Mouse (Mus musculus) layer of hippocampus, postnatal 14 days (tissue): Measurements from ENCODE around the gene Shisa5. TPM values are rescaled to one million over a fixed set of nuclear protein-coding genes. Genes with fewer than 3 reads are reported as not detected.

Experiments
- DNase-seq, 2 experiments: peaks; one replicate each; pipeline ENCODE4 v3.0.0; 2021 to 2022; ENCODE audit warnings: low spot score in 2 of 2, mixed read lengths in 1 of 2
- long read RNA-seq, 2 experiments: library from polyadenylated mRNA; stranded (forward); transcript quantifications; one replicate each; pipeline ENCODE4 v2.0.0; 2021
- total RNA-seq, 2 experiments: library from RNA; stranded (reverse); gene quantifications; 2 replicates each; pipeline ENCODE4 v1.2.3; 2021

Gene Shisa5
- 10 to 100 TPM; 42.5 to 49.9 TPM for total RNA-seq
- long read RNA-seq, experiment 1, transcript Shisa5-201 (6 exons, 1,834 nt), result minor isoform, 10 of 51 reads
- long read RNA-seq, experiment 1, transcript Shisa5-203 (4 exons, 1,038 nt), result major isoform, 38 of 51 reads
- long read RNA-seq, experiment 1, partial matches to known transcripts, result 1 of 51 reads
- long read RNA-seq, experiment 1, other reads (novel, unspliced or antisense), result 1 of 51 reads
- long read RNA-seq, experiment 2, transcript Shisa5-201 (6 exons, 1,834 nt), result minor isoform, 16 of 75 reads
- long read RNA-seq, experiment 2, transcript Shisa5-203 (4 exons, 1,038 nt), result major isoform, 46 of 75 reads
- long read RNA-seq, experiment 2, partial matches to known transcripts, result 4 of 75 reads
- long read RNA-seq, experiment 2, other reads (novel, unspliced or antisense), result 6 of 75 reads

DNA sequence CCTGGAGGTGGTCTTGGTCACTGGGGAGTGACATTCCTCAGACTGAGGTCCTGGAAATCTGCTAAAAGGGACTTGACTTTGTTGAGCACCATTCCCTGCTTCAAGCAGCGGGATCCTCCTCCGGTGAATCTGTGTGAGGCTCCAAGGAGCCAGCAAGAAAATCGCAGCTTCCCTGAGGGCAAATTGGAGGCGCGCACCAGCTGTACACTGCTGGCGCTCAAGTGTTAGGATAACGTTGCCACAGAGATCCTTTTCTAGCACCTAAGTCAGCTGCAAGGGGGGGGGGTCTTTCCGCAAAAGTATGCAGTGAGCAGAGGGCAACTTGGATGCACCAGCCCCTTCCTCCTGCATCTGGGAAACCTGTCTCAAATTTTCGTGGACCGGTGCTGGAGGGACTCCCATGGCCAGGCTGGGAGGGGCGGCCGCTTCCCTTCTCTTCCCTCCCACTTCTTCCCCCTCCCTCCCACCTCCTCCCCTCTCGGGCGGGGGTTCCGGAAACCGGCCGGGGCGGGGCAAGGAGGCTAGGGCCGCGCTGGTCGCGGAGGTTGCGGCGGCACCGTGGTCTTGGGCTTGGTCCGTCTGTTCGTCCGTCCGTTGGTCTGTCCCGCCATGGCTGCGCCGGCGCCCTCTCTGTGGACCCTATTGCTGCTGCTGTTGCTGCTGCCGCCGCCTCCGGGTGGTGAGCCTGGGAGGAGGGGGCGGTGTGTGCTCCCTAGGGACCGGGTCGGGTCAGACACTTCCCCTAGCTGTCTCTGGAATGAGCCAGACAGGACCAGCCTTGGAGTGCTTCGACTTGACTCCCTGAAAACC is at the start of gene Shisa5:
Shisa5 (plus strand) TSS at position 480 of the 810 bp plus-strand sequence.
- DNase-seq, result no peak

DNA sequence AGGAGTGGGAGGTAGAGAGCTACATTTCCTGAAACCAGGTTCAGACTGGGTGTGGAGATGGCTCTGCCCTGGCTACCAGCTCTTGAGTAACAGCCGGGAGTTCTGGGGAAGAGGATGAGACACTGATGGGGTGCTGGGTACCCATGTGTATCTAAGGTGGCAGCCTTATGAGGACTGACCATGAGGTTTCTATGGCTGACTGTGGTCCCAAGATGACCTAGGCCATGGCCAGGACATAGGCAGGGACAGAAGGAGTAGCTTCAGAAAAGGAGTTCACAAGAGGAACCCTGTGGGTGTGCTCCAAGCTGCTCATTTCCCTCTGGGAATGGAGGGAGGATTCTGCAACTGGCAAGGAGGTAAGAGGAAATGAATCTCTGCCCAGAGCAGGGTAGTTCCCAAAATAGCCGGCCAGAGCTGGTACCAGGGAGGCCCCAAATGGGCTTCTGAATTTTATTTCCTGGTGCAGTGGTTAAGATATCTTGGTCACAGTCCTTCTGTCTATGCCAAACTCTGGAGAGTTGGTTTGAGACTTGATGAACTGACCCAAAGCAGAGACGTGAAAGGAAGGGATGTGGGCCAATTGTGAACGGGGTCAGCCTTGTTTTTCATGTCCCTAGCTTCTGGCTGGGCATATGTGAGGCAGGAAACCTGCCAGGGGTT is 48.4 kb upstream of the Shisa5 start:
- DNase-seq, result peak in 1 of 2 experiments; percentile 18

DNA sequence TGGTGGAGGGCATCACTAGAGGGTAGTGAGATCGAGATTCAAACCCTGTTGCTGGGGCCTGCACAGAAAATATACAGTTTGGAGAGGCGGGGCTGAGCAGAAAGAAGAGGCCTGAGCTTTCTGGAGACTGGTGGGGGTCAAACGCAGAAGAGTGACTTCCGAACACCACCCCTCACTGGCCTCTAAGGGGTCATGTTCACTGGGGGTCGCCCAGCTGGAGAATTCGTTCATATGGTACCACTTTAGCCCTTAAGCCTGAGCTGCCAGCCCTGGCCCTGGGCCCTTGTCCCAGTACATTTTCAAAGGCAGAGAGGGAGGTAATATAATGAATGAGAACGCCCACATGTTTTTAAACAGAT is 47.9 kb upstream of the Shisa5 start:
- DNase-seq, result peak in 1 of 2 experiments; percentile 59

DNA sequence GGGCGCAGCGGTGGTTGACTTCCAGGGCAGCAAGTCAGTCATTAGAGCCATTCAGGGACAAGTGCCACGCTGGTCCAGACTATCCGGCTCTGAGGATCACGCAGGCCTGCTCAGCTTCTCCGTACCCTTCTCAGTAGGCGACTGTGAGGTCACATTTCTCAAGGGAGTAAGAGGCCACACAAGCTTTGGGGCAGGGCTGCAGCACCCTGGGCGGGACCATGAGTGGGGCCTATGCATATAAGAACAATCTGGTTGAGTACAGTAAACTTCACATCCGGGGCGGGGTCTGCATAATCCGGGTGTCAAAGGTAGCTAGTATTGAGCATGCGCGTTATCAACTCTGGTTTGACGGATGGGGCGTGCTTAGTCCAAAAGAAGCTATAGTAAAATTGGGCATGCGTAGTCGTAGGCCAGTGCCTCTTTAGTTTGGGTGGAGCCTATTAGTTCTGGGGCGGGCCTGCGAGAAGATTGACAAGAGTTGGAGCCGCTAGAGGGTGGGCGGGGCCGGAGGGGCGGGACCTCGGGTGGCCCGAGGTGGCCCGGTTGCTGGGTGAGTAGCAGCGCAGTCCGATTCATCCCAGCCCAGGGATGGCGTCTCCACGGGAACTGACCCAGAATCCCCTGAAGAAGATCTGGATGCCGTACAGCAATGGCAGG is 46.8 kb upstream of the Shisa5 start, which contains the start of gene Pfkfb4:
Pfkfb4 (plus strand) TSS at position 351 of the 657 bp plus-strand sequence.
- DNase-seq, result peak; percentile 87 to 97

DNA sequence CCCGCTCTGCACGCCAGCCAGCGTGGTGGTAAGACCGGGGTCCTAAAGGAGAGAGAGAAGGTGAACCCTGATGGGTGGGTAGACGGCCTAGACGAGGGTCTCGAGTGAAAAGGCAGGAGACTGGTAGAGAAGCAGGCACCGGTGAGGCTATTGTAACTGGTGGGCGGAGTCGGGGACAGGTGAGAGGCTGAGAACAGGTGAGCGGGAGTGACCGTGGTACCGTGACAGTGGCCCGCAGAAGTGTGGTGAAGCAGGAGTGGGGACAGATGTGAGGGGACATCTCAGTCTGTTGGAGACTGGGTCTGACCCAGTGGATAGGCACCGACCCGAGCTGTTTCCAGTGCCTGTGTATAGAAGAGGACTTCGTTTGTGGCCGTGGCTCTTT is 46.3 kb upstream of the Shisa5 start:
- peak in 1 of 2 experiments; percentile 19 for DNase-seq

DNA sequence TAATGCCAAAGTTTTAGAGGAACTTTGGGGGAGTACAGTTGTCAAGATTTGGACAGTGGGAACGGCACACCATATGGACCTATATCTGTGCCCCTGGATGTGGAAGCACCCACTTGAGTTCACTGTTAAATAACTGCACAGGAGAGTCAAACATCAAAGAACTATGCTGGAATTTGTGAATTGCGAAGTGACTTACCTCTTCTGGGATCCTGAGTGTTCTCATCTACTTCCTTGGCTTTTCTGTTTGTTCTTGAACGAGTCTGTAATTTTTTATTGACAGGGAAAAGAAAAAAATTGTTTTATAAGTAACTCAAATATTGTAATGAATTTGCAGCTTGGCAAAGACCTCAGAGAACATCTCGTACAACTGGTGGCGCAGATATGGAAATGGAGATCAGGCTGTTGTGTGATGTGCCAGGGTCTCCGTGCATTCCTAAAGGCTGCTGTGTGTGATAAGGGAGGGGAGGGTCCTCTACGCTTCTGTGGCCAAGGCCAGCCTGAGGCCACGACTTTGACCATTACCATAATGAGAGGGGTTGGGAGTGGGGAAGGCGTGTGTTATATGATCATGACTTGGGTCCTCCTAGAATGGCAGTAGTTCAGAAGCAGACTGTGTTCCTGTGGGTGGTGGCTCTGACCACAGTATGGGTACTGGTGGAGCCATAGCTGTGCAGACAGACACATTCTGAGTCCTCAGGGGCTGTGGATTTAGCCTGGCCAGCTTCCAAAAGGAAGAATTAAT is 45.6 kb upstream of the Shisa5 start:
- DNase-seq, result no peak

DNA sequence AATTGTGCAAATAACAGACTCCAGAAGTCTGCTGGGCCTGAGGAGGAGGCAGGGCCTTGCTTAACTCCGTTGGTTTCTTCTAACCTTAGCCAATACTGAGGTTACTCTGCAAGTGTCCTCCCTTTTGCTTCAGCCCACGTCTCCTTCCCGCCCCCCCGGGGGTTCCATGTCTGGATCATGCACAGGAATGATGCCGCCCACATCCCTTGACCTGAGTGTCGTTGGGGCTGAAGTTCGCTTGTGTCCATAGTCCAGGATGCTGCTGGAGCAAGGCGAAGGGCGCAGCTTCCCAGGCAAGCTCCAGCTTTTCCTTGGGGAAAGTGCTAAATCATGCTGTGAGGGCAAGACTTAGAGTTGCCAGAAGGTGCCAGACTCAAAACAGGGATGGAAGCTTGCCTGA is 42.0 kb upstream of the Shisa5 start:
- DNase-seq, result no peak

DNA sequence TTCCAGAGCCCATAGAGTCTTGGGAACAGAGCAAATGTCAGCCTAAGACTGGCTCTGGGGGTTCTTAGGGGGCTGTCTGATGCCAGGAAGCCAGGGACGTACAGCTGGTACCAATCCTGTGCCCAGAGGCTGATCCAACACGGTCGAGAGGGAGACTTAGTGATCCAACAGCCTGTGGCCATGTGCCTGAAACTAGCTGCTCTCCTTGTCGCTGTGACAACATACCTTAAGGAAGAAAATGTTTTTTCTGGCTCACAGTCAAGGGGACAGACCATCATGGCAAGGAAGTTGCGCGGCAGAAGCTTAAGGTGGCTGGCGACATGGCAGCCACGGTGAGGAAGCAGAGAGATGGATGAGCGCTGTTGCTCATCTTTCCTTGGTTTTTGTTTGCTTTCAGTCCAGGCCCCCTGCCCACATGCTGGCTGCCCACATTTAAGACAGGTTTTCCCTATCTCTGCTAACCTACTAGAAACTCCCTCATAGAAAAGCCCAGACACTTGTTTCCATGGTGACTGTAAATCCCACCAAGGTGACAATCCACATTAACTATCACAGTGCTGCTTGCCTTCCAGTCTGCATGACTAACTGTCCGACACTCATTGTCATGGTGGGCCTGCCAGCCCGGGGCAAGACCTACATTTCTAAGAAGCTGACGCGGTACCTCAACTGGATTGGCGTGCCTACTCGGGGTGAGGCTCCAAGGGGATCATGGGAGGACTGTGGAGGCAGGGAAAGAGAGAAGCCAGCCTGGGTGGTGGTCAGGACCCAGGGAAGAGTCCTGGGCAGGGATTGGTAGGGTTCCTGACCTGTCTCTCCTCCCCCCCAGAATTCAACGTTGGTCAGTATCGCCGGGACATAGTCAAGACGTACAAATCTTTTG is 39.8 kb upstream of the Shisa5 start:
- DNase-seq, result no peak

DNA sequence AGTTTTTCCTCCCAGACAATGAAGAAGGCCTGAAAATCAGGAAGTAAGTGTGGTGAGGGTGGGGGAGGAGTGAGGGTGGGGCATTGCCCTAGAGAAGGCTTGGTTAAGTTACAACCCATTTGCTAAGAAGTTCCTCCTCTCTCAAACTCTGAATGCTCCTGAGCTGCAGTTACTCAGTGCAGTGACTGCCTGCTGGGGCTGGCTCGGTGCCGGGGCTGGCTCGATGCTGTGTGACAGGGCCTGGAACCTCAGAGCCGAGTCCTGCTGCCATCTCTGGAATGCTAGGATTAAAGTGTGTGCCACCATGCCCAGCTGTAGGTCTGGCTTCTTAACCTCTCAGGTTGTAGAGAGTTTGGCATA is 39.2 kb upstream of the Shisa5 start:
- no peak for DNase-seq

DNA sequence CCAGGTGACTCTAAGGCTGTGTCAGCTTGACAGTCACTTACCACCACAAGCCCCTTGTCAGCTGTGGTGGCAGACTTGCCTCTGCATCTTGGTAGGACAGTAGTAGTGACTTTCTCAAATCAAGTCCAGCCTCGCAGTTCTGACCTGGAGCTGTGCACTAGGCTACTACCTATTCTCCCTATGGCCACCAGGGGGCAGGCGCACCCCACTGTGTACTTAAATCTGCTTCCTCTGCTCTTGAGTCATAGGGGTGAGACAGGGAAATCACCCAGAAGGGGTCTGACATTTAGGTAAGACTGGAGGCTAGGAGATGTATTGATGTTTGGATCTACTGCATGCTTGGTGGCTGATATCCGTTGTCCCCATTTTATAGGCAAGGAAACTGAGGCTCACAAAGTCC is 37.6 kb upstream of the Shisa5 start:
- DNase-seq, result peak in 1 of 2 experiments; percentile 42

DNA sequence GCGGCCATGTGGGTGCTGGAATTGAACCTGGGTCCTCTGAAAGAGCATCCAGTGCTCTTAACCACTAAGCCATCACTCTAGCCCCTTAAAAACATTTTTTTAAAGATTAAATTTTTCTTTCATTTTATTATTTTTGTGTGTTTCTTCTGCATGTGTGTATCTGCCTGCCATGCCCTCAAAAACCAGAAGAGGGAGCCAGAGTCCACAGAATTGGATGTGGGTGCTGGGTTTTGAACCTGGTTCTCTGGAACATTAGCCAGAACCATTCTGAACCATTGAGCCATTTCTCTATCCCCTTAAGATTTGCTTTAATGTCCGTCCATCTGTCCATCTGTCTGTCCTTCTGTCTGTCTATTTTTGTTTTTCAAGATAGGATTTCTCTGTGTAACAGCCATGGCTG is 35.2 kb upstream of the Shisa5 start:
- DNase-seq, result no peak

DNA sequence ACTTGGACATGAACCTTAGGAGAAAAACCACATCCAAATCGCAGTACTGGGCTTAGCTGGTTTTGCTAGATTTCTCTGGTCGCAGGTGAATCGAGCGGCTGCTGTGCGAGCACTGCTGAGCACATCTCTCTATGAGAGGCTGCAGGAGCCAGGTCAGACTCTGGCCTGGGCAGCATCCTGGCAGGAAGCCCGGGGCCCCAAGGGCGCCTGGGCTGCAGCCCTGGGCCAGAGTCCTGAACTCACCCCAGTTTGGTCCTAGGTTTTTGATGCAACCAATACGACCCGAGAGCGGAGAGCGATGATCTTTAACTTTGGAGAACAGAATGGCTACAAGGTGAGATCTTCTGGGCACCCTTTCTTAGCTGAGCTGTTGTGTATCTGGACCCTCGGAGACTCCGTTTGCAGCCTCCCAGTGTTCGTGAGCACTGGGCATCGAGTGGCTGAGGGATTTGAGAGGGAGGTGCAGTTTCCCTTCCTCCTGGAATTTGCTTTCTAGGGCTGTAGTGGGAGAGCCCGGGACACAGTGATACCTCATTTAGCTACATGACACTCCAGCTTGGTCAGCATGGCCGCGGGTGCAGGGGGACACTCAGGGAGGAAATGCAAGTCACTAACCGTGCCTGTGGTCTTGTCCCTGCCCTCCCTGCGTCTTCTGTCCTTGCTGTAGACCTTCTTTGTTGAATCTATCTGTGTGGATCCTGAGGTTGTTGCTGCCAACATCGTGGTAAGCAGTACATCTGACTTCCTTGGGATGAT is 31.2 kb upstream of the Shisa5 start:
- DNase-seq, result no peak

DNA sequence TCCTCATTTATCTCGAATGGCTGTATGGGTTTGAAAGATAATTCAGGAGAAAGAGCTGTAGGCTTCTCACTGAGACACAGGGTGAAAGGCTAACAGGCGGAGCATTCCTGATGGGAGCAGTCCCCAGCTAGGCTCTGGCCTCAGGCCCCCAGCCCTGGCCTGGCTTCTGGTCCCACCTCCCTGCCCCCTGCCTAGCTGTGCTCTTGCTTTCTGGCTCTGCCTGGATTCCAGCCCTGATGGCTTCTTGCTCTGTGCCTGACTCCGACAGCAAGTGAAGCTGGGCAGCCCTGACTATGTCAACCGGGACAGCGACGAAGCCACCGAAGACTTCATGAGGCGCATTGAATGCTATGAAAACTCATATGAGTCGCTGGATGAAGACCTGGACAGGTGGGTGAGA is 30.3 kb upstream of the Shisa5 start:
- no peak for DNase-seq

DNA sequence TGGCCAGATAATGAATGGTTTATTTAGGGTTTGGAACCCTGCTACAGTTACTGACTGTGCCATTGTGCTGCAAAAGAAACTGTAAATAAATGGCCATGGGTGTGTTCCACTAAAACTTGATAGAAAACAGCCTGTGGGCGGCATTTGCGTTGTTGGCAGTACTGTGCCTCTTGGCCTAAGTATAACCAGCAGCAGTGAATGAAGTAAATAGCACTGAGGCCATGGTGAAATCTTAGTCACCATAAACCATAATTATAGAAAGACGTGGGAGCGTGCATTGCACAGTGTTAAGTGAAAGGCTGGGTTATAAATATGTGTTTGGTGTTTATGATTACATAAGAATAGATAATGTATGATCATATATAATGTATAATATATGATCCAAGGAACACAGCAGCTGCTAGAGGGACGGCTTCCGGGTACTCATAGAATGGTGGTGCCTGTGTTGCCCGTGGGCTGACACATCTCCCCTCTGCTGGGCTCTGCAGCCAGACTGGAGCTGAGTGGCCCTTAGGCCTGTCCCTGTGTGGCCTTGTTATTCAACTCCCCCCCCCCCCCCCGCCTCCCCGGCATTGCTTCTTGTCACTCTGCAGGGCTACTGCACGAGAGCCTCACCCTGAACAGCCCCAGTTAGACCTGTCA is 29.2 kb upstream of the Shisa5 start:
- DNase-seq, result no peak

DNA sequence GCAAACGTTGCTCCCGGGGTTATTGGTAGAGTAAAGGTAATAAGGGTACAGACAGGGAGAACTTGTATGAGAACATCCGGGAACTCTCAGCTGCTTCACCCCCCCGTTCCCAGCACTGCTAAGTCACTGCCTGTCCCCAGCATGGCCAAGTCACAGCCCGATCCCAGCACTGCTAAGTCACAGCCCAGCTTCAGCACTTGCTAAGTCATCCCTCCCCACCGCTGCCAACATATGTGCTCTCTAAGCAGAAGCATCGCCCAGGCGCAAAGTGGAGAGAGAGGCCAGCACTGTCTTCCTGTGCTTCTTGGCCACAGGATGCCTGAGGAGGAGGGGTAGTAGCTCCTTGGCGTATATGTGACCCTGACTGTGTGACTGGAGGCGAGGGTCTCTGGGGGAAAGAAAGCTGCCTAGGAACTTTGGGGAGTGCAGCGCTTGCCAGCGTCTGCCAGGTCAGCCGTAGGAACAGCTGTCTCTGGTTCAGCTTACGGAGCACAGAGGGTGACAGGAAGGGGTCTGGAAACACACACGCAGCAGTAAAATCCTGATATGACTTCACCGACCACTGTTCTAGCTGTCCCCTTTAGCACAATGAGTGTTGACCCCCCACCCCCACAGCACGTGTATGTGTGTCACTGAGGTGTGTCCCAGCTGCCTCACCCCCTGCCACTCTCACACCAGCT is 28.6 kb upstream of the Shisa5 start:
- DNase-seq, result no peak

DNA sequence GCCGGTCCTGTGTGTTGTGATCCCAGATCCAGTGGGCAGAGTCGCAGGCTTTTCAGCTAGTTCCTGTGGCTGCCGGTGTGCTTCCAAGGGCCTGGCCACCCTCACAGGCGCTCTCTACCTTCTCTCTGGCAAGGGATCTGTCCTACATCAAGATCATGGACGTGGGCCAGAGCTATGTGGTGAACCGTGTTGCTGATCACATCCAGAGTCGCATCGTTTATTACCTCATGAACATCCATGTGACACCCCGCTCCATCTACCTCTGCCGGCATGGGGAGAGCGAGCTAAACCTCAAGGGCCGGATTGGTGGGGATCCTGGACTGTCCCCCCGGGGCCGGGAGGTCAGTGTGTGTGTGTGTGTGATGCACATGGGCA is 28.1 kb upstream of the Shisa5 start:
- DNase-seq, result no peak

DNA sequence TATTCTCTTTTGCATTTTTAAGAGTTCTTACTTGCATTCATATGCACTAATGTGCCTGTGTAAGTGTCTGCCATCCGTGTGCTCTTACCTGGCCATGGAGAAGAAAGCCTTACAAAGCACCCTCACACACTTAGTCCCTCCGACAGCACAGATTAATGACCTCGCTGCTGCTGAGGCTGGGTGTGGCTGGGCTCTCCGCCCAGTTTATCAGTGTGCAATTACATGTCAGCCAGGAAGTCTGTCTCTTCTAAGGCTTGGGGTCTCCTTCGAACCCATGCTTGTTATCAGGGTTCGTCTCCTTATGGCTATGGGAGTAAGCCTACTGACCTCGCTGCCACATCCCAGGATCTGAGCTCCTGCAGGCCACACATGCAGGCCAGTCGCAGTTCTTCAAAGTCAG is 23.0 kb upstream of the Shisa5 start:
- DNase-seq, result no peak
